Mouse (Mus musculus) adrenal gland, postnatal 14 days (tissue): ENCODE data around the gene Mia3. TPM values are rescaled to one million over a fixed set of nuclear protein-coding genes. Genes with fewer than 3 reads are reported as not detected.

Experiments
- total RNA-seq: library from RNA; stranded (reverse); gene quantifications from 2 replicates; pipeline ENCODE4 v1.2.3, GENCODE M21; 2021

Mia3 gene
- total RNA-seq, 1 experiment from 2014 or later: 174 TPM

Other genes starting within 250 kb of the Mia3 start
- 12.5 and 13.4 TPM in 2 replicates for gene Disp1, start 148.0 kb downstream of the Mia3 start, total RNA-seq
- gene Aida, start 73.0 kb downstream of the Mia3 start, total RNA-seq: 51.3 and 53.4 TPM in 2 replicates
- gene Brox, start 72.3 kb downstream of the Mia3 start, total RNA-seq: 48.2 and 51.8 TPM in 2 replicates
- 14.9 and 16.0 TPM in 2 replicates for gene Taf1a, start 19.4 kb upstream of the Mia3 start, total RNA-seq
- not detected in 2 replicates for gene Hhipl2, start 48.7 kb upstream of the Mia3 start, total RNA-seq